Mouse (Mus musculus): ENCODE results near the gene Sh3bp2. TPM values are rescaled to one million over a fixed set of nuclear protein-coding genes. Genes with fewer than 3 reads are reported as not detected.

Sh3bp2 gene
- polyA plus RNA-seq, 1 experiment from 2014 or later: 8.3 TPM

GRCm38 (mm10) chr5:34512486-34512885, 13.2 kb upstream of the Sh3bp2 start:
- no peak overlapping the region for H3K9ac ChIP-seq
- H3K27ac ChIP-seq (replicated peaks): no peak overlapping the region
- no peak for ATAC-seq (ENCODE audit: insufficient number of reproducible peaks, low FRiP score, low TSS enrichment, low read depth)
- no peaks in the 10 kb centered on the region for H3K27me3 ChIP-seq
- H3K4me1 ChIP-seq: peaks cover 10% of the 10 kb centered on the region
- no peaks in the 10 kb centered on the region for H3K36me3 ChIP-seq
- H3K9me3 ChIP-seq (replicated peaks): no peaks in the 10 kb centered on the region
- 80% methylated on average over 3 of the region's 3 CpGs for WGBS
- H3K4me3 ChIP-seq (replicated peaks): peak overlapping the region; percentile 86
- H3K4me2 ChIP-seq (replicated peaks): peak overlapping the region; percentile 92; the same call in 1 of the 2 replicates

DNA sequence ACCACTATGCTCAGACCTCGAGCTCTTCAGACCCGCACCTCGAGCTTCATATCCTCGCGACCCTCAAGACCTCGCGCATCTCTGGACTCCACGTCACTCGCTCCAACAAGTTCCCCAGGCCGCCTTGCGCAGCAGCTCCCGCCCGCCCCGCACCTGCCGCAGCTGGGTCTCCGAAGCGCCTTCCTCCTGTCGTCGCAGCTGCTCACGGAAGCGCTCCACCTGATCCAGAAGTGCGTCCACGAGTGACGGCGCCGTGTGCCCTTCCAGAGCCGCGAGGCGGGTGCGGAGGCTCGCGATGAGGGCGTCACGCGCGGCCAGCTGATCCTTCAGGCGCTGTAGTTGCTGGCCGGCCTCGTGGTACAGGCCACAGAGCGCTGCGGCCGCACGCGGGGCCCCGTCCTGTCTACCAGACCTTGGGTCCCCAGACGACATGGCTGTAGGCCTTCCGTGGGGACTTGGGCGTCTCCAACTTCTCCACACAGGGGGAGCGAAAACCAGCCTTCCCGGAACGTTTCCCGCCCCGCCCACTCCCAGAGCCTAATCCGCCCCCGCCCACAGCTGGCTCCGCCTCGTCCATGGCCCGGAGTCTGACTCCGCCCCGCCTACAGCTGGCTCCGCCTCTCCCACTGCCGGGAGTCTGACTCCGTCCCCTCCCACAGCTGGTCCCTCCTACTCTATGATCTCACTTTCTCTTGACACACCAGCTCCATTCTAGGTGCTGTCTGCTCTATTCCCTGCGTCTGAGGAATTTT, 12.0 kb upstream of the Sh3bp2 start, which contains the start of gene Tnip2:
Gene Tnip2, minus strand, starts transcription at position 526 of the 752 bp plus-strand sequence.
- under 1% methylated on average over 64 of the region's 64 CpGs for WGBS
- Histone ChIP-seq H3K4me3 (replicated peaks) (peak within 1 kb of the TSS; percentile 86), H3K4me1 (peaks cover 10% of the 10 kb centered on the region), H3K9ac (peak within 1 kb of the TSS; percentile 77), H3K36me3 (no peaks in the 10 kb centered on the region), H3K27me3 (no peaks in the 10 kb centered on the region), H3K4me2 (replicated peaks) (peak within 1 kb of the TSS; percentile 92), H3K27ac (replicated peaks) (peak within 1 kb of the TSS; percentile 67), H3K9me3 (replicated peaks) (no peaks in the 10 kb centered on the region)
- peak; percentile 97 for ATAC-seq (ENCODE audit: insufficient number of reproducible peaks, low FRiP score, low TSS enrichment, low read depth)

DNA sequence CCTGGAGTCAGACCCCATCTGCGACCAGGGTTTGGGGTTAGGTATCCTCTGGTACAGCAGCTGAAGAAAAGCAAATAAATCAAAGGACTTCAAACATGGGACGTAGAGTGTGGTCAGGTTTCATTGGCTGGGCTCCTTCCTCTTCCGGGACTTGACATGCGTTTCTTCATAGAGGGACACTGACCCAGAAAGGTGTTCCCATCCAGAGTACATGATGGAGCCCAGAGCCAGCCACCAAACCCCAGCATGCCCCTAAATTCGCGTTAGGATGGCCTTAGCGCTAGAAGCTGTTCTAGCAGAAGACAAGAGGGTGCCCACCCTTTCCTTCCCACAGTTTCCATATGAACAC, 11.4 kb upstream of the Sh3bp2 start:
- Histone ChIP-seq H3K9ac (peak overlapping the region; percentile 39; the same call in 1 of the 2 replicates), H3K27ac (replicated peaks) (0 out of 2 replicates have a peak overlapping the region, but pooled peaks have one; percentile 6), H3K4me2 (replicated peaks) (peak overlapping the region; percentile 92), H3K9me3 (replicated peaks) (no peaks in the 10 kb centered on the region), H3K27me3 (no peaks in the 10 kb centered on the region), H3K4me3 (replicated peaks) (peak overlapping the region; percentile 86), H3K4me1 (peaks cover 10% of the 10 kb centered on the region), H3K36me3 (no peaks in the 10 kb centered on the region)
- 29% methylated on average over 7 of the region's 7 CpGs for WGBS
- peak; percentile 6; the same call in 1 of the 2 replicates for ATAC-seq (ENCODE audit: insufficient number of reproducible peaks, low FRiP score, low TSS enrichment, low read depth)

DNA sequence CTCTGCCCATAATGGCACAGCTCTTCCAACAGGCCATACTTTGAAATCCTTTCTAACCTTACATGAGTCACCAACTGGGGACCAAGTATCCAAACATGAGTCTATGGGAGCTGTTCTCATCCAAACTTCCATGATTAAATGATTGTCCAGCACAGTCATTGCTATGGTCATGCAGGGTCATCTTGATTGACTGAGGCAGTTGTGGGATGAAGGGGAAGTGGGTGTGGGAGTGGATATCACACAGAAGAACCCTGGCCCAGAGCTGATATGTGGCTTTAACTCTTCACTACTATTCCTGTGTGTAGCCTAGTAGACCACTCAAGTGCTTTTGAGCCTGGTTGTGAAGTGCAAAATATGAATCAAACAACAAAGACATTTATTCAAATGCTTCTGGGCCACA, 10.5 kb upstream of the Sh3bp2 start:
- Histone ChIP-seq H3K27ac (replicated peaks) (no peak overlapping the region), H3K4me3 (replicated peaks) (no peak overlapping the region), H3K9me3 (replicated peaks) (no peaks in the 10 kb centered on the region), H3K4me2 (replicated peaks) (no peak overlapping the region), H3K9ac (no peak overlapping the region), H3K27me3 (no peaks in the 10 kb centered on the region), H3K36me3 (no peaks in the 10 kb centered on the region), H3K4me1 (peaks cover 10% of the 10 kb centered on the region)
- ATAC-seq (ENCODE audit: insufficient number of reproducible peaks, low FRiP score, low TSS enrichment, low read depth): no peak

- Histone ChIP-seq H3K36me3 (no peaks in the 10 kb centered on the region), H3K4me3 (replicated peaks) (no peak overlapping the region), H3K27me3 (no peaks in the 10 kb centered on the region), H3K27ac (replicated peaks) (no peak overlapping the region), H3K9ac (no peak overlapping the region), H3K4me2 (replicated peaks) (no peak overlapping the region), H3K4me1 (peaks cover 14% of the 10 kb centered on the region), H3K9me3 (replicated peaks) (no peaks in the 10 kb centered on the region)
- no peak for ATAC-seq (ENCODE audit: insufficient number of reproducible peaks, low FRiP score, low TSS enrichment, low read depth)
- WGBS: 22% methylated on average over 3 of the region's 3 CpGs
These were observed 7.7 kb upstream of the Sh3bp2 start for GRCm38 (mm10) chr5:34517913-34518312.

- Histone ChIP-seq H3K27ac (replicated peaks) (no peak overlapping the region), H3K9me3 (replicated peaks) (no peaks in the 10 kb centered on the region), H3K4me1 (peaks cover 6% of the 10 kb centered on the region), H3K4me2 (replicated peaks) (no peak overlapping the region), H3K9ac (no peak overlapping the region), H3K27me3 (no peaks in the 10 kb centered on the region), H3K4me3 (replicated peaks) (no peak overlapping the region), H3K36me3 (no peaks in the 10 kb centered on the region)
- ATAC-seq (ENCODE audit: insufficient number of reproducible peaks, low FRiP score, low TSS enrichment, low read depth): no peak
- WGBS: 85% methylated on average over 9 of the region's 9 CpGs
These were observed 6.2 kb upstream of the Sh3bp2 start for GRCm38 (mm10) chr5:34519389-34519910.

DNA sequence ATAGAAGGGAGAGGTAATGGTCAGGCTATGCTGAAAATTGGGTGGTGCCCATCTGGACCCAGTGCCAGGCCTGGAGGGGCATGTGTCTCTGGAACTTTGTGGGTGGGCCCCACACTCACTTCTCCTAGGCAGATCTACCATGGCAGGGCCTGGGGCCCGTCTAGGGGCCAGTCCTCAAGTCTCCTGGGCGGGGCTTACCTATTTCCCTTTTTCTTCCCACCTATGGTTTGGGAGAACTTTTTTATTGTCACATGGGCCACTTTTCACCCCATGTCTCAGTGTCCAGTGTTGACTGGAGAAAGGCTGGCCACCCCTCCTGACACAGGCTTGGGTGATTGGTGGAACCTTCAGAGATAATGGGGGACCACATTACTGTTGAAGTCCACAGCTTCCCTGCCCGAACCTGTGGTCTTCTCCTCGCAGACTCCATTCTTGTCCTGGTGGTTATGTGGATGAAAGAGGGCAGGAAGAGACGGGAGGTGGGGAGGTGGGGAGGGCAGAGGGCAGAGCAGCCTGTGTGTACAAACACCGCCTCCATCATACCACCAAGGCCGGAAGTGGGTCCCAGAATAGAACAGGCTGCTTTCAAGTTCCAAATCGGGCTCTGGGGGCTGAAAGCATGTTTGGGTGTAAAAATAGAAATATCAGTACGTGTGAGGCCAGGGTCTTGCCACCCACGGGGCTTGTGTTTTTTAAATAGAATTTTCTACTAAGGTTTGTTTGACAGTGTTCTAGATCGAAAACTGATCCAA, 5.0 kb upstream of the Sh3bp2 start:
- H3K9me3 ChIP-seq (replicated peaks): no peaks in the 10 kb centered on the region
- H3K4me1 ChIP-seq: 0 out of 2 replicates have a peak, but pooled peaks cover 5% of the 10 kb centered on the region
- no peak overlapping the region for H3K4me2 ChIP-seq (replicated peaks)
- H3K27ac ChIP-seq (replicated peaks): no peak overlapping the region
- 63% methylated on average over 11 of the region's 11 CpGs for whole genome bisulfite sequencing
- no peak overlapping the region for H3K9ac ChIP-seq
- no peaks in the 10 kb centered on the region for H3K36me3 ChIP-seq
- no peaks in the 10 kb centered on the region for H3K27me3 ChIP-seq
- ATAC-seq (ENCODE audit: insufficient number of reproducible peaks, low FRiP score, low TSS enrichment, low read depth): no peak
- H3K4me3 ChIP-seq (replicated peaks): no peak overlapping the region

GRCm38 (mm10) chr5:34521337-34521736, 4.3 kb upstream of the Sh3bp2 start:
- Histone ChIP-seq H3K4me2 (replicated peaks) (no peak overlapping the region), H3K4me3 (replicated peaks) (no peak overlapping the region), H3K4me1 (0 out of 2 replicates have a peak, but pooled peaks cover 12% of the 10 kb centered on the region), H3K9me3 (replicated peaks) (no peaks in the 10 kb centered on the region), H3K9ac (no peak overlapping the region), H3K27me3 (no peaks in the 10 kb centered on the region), H3K27ac (replicated peaks) (no peak overlapping the region), H3K36me3 (no peaks in the 10 kb centered on the region)
- no peak for ATAC-seq (ENCODE audit: insufficient number of reproducible peaks, low FRiP score, low TSS enrichment, low read depth)
- 81% methylated on average over 3 of the region's 3 CpGs for WGBS

DNA sequence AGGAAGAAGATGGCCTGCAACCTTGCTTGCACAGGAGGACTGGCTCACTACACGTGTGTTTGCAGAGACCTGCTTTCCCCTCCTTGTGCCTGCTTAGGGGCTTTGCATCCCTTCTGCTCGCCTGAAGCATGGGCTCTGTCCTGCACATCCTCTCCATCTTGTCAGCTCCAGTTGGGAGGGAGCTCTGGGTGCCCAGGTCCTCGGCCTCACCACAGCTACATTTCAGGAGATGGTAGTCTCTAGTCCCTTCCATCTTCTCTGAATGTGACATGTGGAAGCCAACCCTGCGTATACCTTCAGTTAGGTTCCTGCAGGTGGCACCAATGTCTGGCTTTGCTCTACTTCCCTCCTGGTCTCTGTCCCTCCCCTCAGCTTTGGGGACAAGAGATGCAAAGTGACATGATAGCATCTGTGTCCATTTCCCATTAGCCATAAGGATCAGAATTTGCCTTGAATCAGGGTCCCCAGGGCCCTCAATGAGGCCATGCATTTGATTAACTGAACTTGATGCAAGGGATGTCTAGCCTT, 1.6 kb upstream of the Sh3bp2 start:
- Histone ChIP-seq H3K9ac (no peak overlapping the region), H3K4me2 (replicated peaks) (no peak overlapping the region), H3K4me3 (replicated peaks) (no peak overlapping the region), H3K27ac (replicated peaks) (no peak overlapping the region), H3K27me3 (no peaks in the 10 kb centered on the region), H3K36me3 (no peaks in the 10 kb centered on the region), H3K9me3 (replicated peaks) (no peaks in the 10 kb centered on the region), H3K4me1 (peaks cover 16% of the 10 kb centered on the region; the same call in 1 of the 2 replicates)
- no peak for ATAC-seq (ENCODE audit: insufficient number of reproducible peaks, low FRiP score, low TSS enrichment, low read depth)
- WGBS: 45% methylated on average over 4 of the region's 4 CpGs

GRCm38 (mm10) chr5:34524511-34524910, 1.1 kb upstream of the Sh3bp2 start:
- Histone ChIP-seq H3K9ac (no peak overlapping the region), H3K4me2 (replicated peaks) (no peak overlapping the region), H3K4me3 (replicated peaks) (no peak overlapping the region), H3K36me3 (no peaks in the 10 kb centered on the region), H3K9me3 (replicated peaks) (no peaks in the 10 kb centered on the region), H3K27ac (replicated peaks) (no peak overlapping the region), H3K27me3 (no peaks in the 10 kb centered on the region), H3K4me1 (peaks cover 16% of the 10 kb centered on the region; the same call in 1 of the 2 replicates)
- no peak for ATAC-seq (ENCODE audit: insufficient number of reproducible peaks, low FRiP score, low TSS enrichment, low read depth)

DNA sequence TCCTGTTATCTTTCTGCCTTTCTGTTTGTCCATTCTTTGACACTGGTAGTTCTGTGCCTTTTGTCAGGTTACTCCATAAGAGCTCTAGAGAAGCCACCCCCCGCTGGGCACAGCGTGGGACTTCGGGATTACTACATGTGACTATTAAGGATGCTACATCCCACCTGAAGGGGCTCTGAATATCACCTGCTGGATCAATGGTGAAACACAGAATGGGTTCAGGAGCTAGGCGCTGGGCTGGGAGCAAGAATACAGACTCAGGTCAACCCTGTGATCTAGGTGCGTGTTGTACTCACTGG, 788 bp downstream of the Sh3bp2 start:
- peak overlapping the region; percentile 59 for H3K4me3 ChIP-seq (replicated peaks)
- H3K36me3 ChIP-seq: no peaks in the 10 kb centered on the region
- H3K27ac ChIP-seq (replicated peaks): 0 out of 2 replicates have a peak overlapping the region, but pooled peaks have one; percentile 36
- WGBS: 42% methylated on average over 5 of the region's 5 CpGs
- peaks cover 15% of the 10 kb centered on the region; the same call in 1 of the 2 replicates for H3K4me1 ChIP-seq
- H3K27me3 ChIP-seq: no peaks in the 10 kb centered on the region
- ATAC-seq (ENCODE audit: insufficient number of reproducible peaks, low FRiP score, low TSS enrichment, low read depth): no peak
- H3K9me3 ChIP-seq (replicated peaks): no peaks in the 10 kb centered on the region
- H3K4me2 ChIP-seq (replicated peaks): peak overlapping the region; percentile 81; the same call in 1 of the 2 replicates
- H3K9ac ChIP-seq: no peak overlapping the region

All from embryonic facial prominence, embryonic 15.5 days (tissue).